Mouse (Mus musculus) yolk sac, embryonic 10.5 days (tissue): ENCODE results near the gene Tgfb3.

Source experiments
- DNase-seq: peaks from one replicate; pipeline ENCODE4 v3.0.0-alpha.2; 2017; ENCODE audit warnings: low spot score

Tgfb3 gene

DNA sequence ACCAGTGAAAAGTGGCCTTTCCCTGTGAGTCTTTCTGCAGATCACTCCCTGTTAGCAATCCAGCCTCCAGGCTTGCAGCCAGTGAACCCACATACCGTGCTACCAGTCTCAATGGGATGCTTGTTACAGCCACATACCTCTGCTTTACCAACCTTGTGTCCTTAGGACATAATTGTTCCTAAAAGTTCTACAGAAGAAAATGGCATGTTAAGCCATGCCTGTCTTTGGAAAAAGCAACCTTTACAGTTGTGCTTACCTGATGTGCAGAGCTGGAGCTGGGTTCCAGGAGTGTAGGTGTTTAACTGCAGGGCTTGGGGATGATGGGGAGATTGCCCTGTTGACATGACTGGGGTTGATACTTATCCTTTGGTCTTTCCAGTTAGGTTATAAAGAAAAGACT is 51.1 kb downstream of the Tgfb3 start:
- DNase-seq: no peak

- DNase-seq: no peak
Observed at GRCm38 (mm10) chr12:86027000-86027399, 51.8 kb downstream of the Tgfb3 start.

DNA sequence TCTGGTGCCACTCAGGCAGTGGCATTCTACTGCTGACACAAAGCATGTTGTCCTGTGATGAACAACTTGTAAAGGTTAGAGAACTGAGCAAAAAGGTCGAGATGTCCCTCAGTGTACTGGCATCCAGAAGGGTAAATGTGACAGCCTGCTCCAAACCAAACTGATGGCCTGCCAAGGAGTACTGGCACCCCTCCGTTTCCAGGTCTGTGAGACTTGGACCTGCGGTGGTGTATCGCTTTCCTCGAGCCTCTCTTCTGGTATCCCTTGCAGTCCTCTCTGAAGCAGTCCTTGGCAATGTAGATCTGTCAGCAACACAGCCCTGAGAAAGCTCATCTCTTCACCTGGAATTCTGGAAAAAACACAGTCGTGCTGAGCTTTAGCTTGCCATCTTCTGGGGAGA is 53.4 kb downstream of the Tgfb3 start:
- no peak for DNase-seq

DNA sequence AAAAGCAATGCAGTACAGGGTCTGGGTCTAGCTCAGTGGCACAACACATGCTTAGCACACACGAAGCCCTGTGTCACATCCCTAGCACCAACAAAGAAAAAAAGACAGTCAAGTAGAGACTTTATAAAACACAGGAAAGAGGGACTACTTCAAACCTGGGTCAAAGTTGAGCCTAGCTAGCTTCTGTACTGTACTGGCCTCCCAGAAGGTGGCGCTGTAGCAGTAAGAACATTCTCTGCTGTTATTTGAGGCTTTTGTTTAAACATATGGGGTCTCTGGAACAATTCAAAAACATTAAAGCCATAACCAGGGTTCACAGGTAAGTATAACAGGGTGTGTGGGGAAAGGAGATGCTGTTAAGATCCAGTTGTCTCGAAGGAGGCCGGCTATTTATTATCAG is 54.4 kb downstream of the Tgfb3 start:
- DNase-seq: no peak

- peak; percentile 39 for DNase-seq
Observed at GRCm38 (mm10) chr12:86023081-86023871, 55.6 kb downstream of the Tgfb3 start.

DNA sequence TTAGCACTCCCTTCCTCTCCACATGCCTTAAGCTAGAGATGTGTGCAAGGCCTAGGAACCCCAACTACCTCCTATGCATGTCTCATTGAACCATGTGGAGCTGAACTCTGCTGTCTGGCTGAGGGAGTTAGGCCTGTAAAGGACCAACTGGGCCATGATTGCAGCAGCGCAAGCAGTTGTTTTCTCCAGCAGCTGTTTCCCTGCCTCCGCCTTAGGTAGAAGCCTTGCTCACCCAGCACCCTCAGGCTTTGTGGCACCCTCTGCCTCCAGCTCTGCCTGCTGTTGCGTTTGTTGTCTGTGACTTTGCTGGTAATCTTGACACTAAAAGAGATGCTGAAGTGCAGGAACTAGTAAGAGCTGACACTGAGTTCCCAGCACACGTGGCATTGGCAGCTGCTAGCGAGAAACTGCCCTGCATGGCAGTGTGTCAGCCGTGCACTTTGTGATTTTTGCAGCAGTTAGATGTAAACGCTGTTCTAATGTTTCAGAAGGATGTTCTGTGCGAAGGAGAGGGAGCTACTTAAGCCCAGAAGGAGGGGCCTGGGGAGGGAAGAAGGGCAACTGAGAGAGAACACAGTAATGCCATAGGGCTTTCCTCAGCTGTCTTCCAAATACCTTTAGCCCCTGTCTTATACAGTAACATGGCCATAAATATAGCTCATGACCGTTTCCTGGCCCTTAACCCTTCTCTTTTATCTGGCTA is 56.4 kb downstream of the Tgfb3 start:
- no peak for DNase-seq

DNA sequence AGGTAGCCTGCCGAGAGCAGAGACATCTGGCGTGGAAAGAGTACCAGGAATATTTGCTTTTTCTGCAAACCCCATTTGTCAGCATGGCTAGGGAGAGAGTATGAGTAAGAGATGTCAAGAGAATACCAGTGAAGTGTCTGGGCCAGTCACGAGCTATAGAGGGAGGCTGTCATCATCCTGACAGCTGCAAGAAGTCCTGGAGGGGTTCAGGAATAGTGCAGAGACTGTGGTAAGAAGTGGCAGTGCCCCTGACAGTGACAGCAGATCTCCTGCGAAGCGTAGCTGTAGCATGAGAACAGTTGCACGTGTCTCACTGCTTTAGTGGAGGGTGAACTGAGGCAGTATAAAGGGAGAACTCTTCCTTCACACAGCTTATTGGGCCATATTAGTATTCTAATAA is 57.3 kb downstream of the Tgfb3 start:
- no peak for DNase-seq

- DNase-seq: no peak
Observed at GRCm38 (mm10) chr12:86017360-86017759, 61.5 kb downstream of the Tgfb3 start.

GRCm38 (mm10) chr12:86015114-86015513 is 63.7 kb downstream of the Tgfb3 start:
- DNase-seq: no peak

GRCm38 (mm10) chr12:86014621-86015020 is 64.2 kb downstream of the Tgfb3 start:
- no peak for DNase-seq

- DNase-seq: no peak
Observed at GRCm38 (mm10) chr12:86014174-86014573, 64.7 kb downstream of the Tgfb3 start.

DNA sequence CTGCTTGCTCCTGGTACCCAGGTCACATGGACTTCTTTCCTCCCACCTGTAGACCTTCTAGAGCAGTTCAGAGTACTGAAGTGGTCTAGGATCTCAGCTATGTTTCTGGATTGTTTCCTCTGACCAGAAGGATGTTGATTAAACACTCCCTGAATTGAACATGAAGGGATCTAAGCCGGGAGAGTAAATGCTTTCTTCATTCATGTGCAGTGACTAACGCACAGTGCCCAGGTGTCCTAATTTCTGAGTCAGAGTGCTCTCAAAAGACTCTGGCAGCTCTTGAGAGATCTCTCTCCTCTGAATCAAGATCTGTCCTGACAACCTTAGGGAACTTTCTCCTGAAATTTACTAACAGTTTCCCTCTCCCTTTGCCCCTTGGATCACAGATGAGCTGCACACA is 66.6 kb downstream of the Tgfb3 start:
- no peak for DNase-seq

GRCm38 (mm10) chr12:86010656-86011055 is 68.2 kb downstream of the Tgfb3 start:
- no peak for DNase-seq

DNA sequence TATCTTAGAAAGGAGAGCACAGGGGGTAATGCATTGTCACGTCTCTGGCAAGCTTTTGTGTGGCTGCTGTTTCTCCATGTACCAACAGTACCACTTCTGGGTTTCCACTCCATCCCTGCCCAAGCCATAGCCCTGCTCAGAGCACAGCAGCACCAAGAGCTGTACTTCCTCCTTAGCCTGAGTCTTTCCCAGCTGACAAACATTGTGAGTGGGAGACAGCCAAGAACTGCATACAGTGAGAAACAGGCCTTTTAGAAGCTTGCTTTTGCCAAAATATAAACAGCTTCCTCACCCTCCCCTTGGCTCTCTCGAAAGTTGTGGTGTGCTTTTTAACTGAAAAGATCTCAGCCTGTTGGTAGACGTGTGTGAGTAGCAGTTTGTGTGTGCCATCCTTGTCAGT is 71.5 kb downstream of the Tgfb3 start:
- no peak for DNase-seq
